Mouse (Mus musculus) liver, embryonic 14.5 days (tissue): ENCODE results near the gene Calm4. TPM values are rescaled to one million over a fixed set of nuclear protein-coding genes. Genes with fewer than 3 reads are reported as not detected.

Experiments used
- ATAC-seq: fragments of 200-750 bp; cut with Nextera tagmentation; 2 replicates; pipeline ENCODE4 v1.8.0; 2017; ENCODE audit warnings: moderate number of reproducible peaks, mild to moderate bottlenecking, moderate library complexity; ENCODE audit not compliant: insufficient read depth
- DNase-seq, 3 experiments: peaks; one replicate each; pipeline ENCODE4 v3.0.0-alpha.2; 2012 to 2013; ENCODE audit warnings: low read depth in 3 of 3, low spot score in 3 of 3
- H3K27ac ChIP-seq: fragments of 300-500 bp; sonication (generic); 2 replicates; pipeline ENCODE4 v1.5.1; 2014; ENCODE audit warnings: moderate library complexity, mild to moderate bottlenecking, control low read depth, inconsistent platforms
- H3K27me3 ChIP-seq: fragments of 300-500 bp; sonication (generic); 2 replicates; pipeline ENCODE4 v1.6.1; 2014; ENCODE audit warnings: mild to moderate bottlenecking, low read length, moderate library complexity; ENCODE audit not compliant: control insufficient read depth, insufficient read depth
- H3K36me3 ChIP-seq: fragments of 300-500 bp; sonication (generic); replicated peaks from 2 replicates; pipeline ENCODE4 v1.6.1; 2014; ENCODE audit warnings: low read depth; ENCODE audit not compliant: control insufficient read depth, insufficient read depth
- H3K4me1 ChIP-seq, 2 experiments: fragments of 200-500 bp in 1 of 2; fragments of 300-500 bp in 1 of 2; sonication (generic) in 1 of 2; replicated peaks; 2 replicates each; pipeline ENCODE4 v1.6.1; 2012 to 2014; ENCODE audit warnings: antibody characterized with exemption in 1 of 2, inconsistent platforms in 1 of 2, low read length in 1 of 2; ENCODE audit not compliant: control insufficient read depth in 2 of 2, insufficient read depth in 2 of 2
- H3K4me2 ChIP-seq: fragments of 300-500 bp; sonication (generic); 2 replicates; pipeline ENCODE4 v1.6.1; 2014; ENCODE audit warnings: low read depth, mild to moderate bottlenecking, control low read depth, moderate library complexity
- H3K4me3 ChIP-seq, 2 experiments: fragments of 200-500 bp in 1 of 2; fragments of 300-500 bp in 1 of 2; sonication (generic) in 1 of 2; 2 replicates each; pipeline ENCODE4 v1.5.1; 2012 to 2014; ENCODE audit warnings: low read depth in 2 of 2, low read length in 2 of 2, mild to moderate bottlenecking in 2 of 2, control low read depth in 1 of 2, inconsistent platforms in 1 of 2, moderate library complexity in 1 of 2; ENCODE audit not compliant: insufficient read depth in 1 of 2
- H3K9ac ChIP-seq: fragments of 300-500 bp; sonication (generic); replicated peaks from 2 replicates; pipeline ENCODE4 v1.6.1; 2014; ENCODE audit warnings: mild to moderate bottlenecking, control low read depth, moderate library complexity
- H3K9me3 ChIP-seq: fragments of 300-500 bp; sonication (generic); 2 replicates; pipeline ENCODE4 v1.6.1; 2016; ENCODE audit warnings: low read length, mixed read lengths; ENCODE audit not compliant: control insufficient read depth
- CTCF ChIP-seq: IDR thresholded peaks from 2 replicates; pipeline ENCODE4 v1.5.1; 2016; ENCODE audit warnings: antibody characterized with exemption, low read depth, control low read depth
- EP300 ChIP-seq: IDR thresholded peaks from 2 replicates; pipeline ENCODE4 v1.6.1; 2016; ENCODE audit warnings: antibody characterized with exemption, low read depth
- WGBS: fragments of 180-500 bp; shearing (Covaris S2); extraction: QIAGEN DNeasy Blood & Tissue Kit; methylation state at CpG from one replicate; pipeline ENCODE4 v1.1.7; 2014; ENCODE audit not compliant: insufficient replicate concordance; 5-methylcytosine and 5-hydroxymethylcytosine counted together
- polyA plus RNA-seq, 2 experiments: library from polyadenylated mRNA; depleted of rRNA in 1 of 2; stranded (reverse) in 1 of 2; unstranded in 1 of 2; fragments of >200 nt; fragmentation: Nextera tagmentation in 1 of 2; extraction: Ambion mirVana in 1 of 2; gene quantifications; 2 replicates each; pipeline versions ENCODE4 v1.2.1 to v1.2.3; 2012 to 2014

Calm4 gene
- polyA plus RNA-seq, 2 experiments = not detected

DNA sequence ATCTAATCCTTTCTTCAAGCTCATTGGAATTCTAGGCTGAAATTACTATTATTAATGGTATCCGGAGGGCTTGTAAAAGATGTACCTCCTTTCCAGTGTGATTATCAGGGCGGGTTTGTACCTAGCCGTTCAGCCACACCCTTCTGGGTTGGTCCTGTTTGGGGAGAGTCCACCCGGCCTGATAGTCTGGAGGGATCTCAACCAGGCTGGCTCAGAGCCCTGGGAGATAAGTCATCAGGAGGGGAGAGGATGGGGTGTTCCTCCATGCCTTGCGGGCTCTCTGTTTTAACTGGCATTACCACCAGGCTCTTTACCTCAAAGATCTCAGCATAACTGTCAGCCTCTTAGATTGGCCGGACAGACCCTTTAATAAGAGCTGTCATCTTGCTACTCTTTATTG, 29.6 kb downstream of the Calm4 start:
- peak; percentile 81 to 88 (median 83) for DNase-seq
- no peaks in the 10 kb centered on the region for H3K27me3 ChIP-seq
- peak overlapping the region; percentile 80 for H3K4me2 ChIP-seq
- ATAC-seq = peak; percentile 88
- WGBS = 13% methylated on average over 6 of the region's 6 CpGs
- H3K4me1 ChIP-seq = peaks cover 79 to 84% of the 10 kb centered on the region in 2 experiments
- peak overlapping the region in 1 of 2 experiments; percentile 38; a peak in 2 of 4 replicates for H3K4me3 ChIP-seq
- peak overlapping the region; percentile 99 for H3K27ac ChIP-seq
- TF ChIP-seq EP300 (peak; percentile 42), CTCF (no peak)
- peak overlapping the region; percentile 59 for H3K9ac ChIP-seq
- no peaks in the 10 kb centered on the region for H3K9me3 ChIP-seq
- H3K36me3 ChIP-seq = no peaks in the 10 kb centered on the region

DNA sequence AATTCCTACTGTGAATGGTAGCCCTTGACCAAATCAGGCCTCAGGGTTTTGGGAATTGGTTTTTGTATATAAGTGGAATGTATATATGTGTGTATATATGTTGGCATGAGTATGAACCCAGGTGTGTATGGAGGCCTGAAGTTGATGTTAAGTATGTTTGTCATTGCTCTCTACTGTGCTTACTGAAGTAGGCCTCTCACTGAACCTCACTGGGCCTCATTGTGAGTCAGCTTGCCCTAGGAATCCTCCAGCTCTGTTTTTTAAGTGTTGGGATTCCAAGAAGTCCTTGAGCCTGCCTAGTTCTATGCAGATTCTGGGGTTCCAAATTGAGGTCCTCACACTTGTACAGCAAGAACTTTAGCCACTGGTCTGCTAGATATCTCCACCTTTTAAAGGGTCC, 32.3 kb downstream of the Calm4 start:
- H3K4me1 ChIP-seq = peaks cover 73 to 78% of the 10 kb centered on the region in 2 experiments

DNA sequence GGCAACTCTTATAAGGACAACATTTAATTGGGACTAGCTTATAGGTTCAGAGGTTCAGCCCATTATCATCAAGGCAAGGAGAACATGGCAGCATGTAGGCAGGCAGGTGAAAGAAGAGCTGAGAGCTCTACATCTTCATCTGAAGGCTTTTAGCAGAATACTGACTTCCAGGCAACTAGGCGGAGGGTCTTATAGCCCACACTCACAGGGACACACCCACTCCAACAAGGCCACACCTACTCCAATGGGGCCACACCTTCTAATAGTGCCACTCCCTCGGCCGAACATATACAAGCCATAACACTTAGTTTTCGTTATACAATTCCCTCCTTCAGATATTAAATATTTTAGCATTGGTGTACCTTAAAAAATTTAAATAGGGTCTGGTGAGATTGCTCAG, 35.3 kb downstream of the Calm4 start:
- 71% methylated on average over 4 of the region's 4 CpGs for WGBS
- no peak overlapping the region for H3K27ac ChIP-seq
- H3K4me3 ChIP-seq = no peak overlapping the region
- TF ChIP-seq EP300 (no peak), CTCF (no peak)
- H3K9me3 ChIP-seq = no peaks in the 10 kb centered on the region
- peaks cover 52 to 57% of the 10 kb centered on the region in 2 experiments for H3K4me1 ChIP-seq
- DNase-seq (no peak), ATAC-seq (peak; percentile 42; the same call in 1 of the 2 replicates)
- no peaks in the 10 kb centered on the region for H3K36me3 ChIP-seq
- no peaks in the 10 kb centered on the region for H3K27me3 ChIP-seq
- no peak overlapping the region for H3K4me2 ChIP-seq
- H3K9ac ChIP-seq = no peak overlapping the region

More for the DNA sequence above, 32.3 kb downstream of the Calm4 start:
- ATAC-seq (no peak), DNase-seq (no peak)
- TF ChIP-seq EP300 (no peak), CTCF (no peak)
- Histone ChIP-seq H3K27ac (peak overlapping the region; percentile 56), H3K27me3 (no peaks in the 10 kb centered on the region), H3K4me3 (no peak overlapping the region), H3K9me3 (no peaks in the 10 kb centered on the region), H3K9ac (no peak overlapping the region; the same call in 1 of the 2 replicates), H3K4me2 (no peak overlapping the region), H3K36me3 (no peaks in the 10 kb centered on the region)

DNA sequence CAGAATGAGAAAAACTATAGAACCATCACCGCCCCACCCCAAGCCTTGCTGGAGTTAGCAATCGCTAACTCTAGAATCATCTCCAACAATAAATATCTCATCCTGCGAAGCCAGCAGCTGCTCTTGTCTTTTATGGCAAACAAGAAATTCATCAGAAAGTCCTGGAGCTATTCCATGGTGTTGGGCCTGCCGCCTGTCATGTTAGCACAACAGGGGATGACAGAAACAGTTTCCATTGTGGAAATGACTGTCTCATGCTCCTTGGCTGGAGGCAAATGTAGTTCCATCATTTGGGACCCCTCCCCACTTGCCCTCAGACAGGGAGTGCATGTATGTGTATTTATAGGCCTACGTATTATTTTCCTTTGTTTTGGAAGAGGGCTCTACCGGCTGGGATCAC, 38.9 kb downstream of the Calm4 start:
- no peak for ATAC-seq

DNA sequence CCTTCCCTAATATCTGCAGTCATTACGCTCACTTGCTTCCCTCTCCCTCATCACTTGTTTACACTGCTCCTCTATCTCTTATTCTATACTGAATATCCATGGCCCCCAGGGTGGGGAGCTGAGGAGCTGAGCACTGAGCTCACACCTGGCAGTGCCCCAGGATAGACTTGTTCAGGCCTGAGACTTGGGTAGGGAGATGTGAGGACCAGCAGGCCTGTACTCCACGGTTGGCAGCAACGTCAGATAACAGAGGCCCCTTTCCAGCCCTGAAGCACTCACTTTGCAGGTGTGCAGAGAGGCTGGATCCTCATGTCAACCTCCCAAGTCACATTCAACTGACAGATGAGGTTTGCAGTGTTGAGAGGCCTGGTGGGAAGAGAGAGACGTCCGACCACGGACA, 39.6 kb downstream of the Calm4 start:
- Histone ChIP-seq H3K9me3 (no peaks in the 10 kb centered on the region), H3K27me3 (no peaks in the 10 kb centered on the region), H3K4me3 (no peak overlapping the region), H3K4me2 (no peak overlapping the region), H3K27ac (no peak overlapping the region), H3K4me1 (peaks cover 17 to 20% of the 10 kb centered on the region in 2 experiments), H3K36me3 (peaks cover 18% of the 10 kb centered on the region), H3K9ac (no peak overlapping the region)
- WGBS = 58% methylated on average over 6 of the region's 6 CpGs
- TF ChIP-seq CTCF = no peak
- TF ChIP-seq EP300 = no peak
- DNase-seq (no peak), ATAC-seq (peak; percentile 34; the same call in 1 of the 2 replicates)

More for the DNA sequence above, 38.9 kb downstream of the Calm4 start:
- 85% methylated on average over 6 of the region's 6 CpGs for WGBS
- H3K36me3 ChIP-seq = peaks cover 10% of the 10 kb centered on the region
- no peaks in the 10 kb centered on the region for H3K27me3 ChIP-seq
- peaks cover 22 to 26% of the 10 kb centered on the region in 2 experiments for H3K4me1 ChIP-seq
- no peaks in the 10 kb centered on the region for H3K9me3 ChIP-seq
- H3K4me2 ChIP-seq = no peak overlapping the region
- H3K9ac ChIP-seq = no peak overlapping the region
- H3K4me3 ChIP-seq = no peak overlapping the region
- TF ChIP-seq CTCF (no peak), EP300 (no peak)
- DNase-seq = no peak
- H3K27ac ChIP-seq = no peak overlapping the region
